Mouse (Mus musculus) adrenal gland, postnatal 4 days (tissue): Measurements from ENCODE around the gene Sh3glb1. TPM values are rescaled to one million over a fixed set of nuclear protein-coding genes. Genes with fewer than 3 reads are reported as not detected.

Source experiments
- DNase-seq, 2 experiments: peaks; one replicate each; pipeline ENCODE4 v3.0.0; 2021 to 2022; ENCODE audit warnings: low spot score in 2 of 2, mixed read lengths in 2 of 2
- total RNA-seq, 2 experiments: library from RNA; stranded (reverse); gene quantifications; 2 replicates each; pipeline ENCODE4 v1.2.3; 2021

Sh3glb1 gene
- total RNA-seq, 2 experiments from 2014 or later = 125 to 127 TPM

DNA sequence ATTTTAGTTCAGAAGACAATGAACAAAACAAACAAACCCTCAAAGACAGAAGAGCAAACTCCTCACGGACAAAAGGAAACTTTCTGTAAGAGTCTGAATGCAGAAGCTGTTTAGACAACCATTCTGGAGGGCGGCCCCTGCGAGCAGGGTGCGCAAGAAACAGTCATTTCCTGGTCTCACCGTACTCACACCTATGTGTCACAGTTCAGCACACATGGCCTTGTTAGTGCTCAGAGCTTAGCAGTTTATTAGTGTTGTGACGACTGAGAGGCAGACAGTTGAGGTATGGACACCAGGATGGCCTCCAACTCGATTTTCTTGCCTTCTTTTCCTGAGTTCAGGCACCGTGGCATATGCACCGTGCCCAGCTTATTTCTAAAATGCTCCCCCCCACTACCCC is 4.2 kb downstream of the Sh3glb1 start:
- no peak for DNase-seq

DNA sequence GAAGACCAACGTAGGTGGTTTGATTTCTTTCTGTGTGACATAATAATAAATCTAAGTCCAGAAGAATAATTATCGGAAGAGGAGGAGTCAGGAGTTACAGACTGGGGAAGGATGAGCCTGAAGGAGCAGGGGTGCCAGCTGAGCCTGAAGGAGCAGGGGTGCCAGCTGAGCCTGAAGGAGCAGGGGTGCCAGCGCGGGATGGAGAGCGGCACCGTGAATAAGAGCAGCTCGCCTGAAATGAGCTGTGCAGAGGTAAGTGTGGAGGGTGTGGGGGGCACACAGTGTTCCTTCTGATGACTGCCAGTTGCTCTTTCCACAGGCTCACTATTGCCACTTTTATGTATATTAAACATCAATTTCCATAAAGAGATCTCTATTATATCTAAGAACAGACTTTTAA is 5.1 kb downstream of the Sh3glb1 start:
- DNase-seq = no peak

DNA sequence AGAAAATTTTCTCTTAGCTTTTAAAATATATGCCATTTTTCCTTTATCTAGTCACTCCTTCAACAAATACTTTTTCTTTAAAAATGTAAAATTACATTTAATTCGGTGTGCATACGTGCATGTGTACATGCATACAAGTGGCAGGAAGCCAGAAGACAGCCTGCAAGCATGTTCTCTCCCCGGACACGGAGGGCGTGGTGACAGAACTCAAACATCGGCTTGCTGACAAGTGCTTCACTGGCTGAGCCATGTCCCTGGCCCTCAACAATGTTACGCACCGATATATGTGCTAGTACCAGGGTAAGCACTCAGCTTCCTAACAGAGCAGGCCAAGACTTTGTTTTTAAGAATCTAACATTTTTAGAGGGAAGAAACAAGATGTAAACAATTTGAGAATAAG is 5.5 kb downstream of the Sh3glb1 start:
- DNase-seq = no peak

DNA sequence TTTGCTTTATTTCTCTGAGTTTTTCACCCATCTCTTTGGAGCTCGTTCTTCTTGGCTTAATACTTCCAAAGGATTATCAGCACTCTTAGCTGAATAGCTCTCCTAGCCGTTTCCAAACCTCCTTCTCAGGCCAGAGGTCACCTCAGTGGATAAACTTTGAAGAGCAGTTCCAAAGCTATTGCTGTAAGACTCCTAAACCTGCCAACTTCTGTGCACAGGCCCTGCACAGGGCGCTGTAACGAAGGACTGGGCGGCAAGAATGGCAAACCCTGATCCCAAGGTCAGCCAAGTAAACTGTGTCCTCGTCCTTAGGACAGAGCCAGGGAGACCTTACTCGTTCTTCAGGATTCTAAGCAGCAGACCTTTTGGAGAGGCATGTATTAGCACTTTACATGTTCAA is 6.0 kb downstream of the Sh3glb1 start:
- no peak for DNase-seq

DNA sequence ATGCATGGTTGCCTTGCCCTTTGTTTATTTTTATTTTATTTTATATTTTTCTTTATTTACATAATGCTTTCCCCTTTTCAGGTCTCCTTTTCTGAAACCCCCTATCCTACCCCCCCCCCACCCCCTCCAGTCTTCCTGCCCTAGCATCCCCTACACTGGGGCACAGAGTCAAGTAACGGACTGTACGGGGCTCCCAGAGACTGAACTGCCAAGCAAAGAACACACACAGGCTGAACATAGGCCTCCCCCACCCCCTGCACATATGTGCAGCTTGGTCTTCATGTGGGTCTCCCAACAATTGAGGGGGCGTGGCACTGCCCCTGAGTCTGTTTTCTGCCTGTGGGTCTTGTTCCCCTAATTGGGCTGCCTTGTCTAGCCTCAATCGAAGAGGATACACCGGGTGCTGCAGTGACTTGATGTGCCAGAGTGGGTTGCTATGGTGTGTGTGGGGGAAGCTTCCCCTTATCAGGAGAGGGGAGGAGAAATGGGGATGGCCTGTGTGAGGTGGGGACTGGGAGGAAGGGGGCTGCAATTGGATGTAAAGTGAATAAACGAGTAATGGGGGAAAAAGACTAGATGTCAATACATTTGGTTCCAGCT is 8.4 kb downstream of the Sh3glb1 start:
- no peak for DNase-seq

DNA sequence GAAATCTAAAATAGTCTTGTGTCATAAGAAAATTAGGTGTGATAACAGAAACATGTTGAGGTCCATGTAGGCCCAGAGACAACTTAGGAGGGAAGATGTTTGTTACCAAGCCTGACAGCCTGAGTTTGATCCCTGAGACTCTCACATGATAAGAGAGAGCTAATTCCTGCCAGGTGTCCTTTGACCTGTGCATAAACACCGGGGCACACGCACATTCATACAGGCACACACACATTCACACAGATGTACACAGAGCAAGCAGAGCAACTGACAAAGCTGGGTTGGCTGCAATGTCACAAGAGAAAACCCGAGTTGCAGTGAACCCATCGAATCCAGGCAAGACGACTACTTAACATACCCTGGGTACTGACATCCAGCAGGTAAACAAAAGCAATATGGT is 11.5 kb downstream of the Sh3glb1 start:
- DNase-seq = no peak

DNA sequence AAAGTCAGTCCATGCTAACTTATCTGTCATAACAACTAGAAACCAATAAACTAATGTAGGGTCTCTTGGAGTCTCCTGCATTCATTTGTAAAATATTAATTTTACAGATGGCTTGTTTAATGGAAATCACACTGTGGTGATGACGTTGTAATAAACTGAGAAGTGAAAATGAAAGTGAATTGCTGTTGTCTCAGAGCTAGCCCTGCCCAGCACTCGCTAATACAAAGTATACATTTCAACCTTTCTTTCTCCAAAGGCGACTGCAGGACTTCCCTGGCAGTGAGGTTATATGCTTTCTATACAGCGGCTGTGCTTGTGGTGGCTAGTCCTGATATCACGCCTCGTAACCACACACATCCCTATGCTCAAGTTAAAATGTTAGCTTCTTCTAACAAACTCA is 16.2 kb downstream of the Sh3glb1 start:
- DNase-seq = no peak

DNA sequence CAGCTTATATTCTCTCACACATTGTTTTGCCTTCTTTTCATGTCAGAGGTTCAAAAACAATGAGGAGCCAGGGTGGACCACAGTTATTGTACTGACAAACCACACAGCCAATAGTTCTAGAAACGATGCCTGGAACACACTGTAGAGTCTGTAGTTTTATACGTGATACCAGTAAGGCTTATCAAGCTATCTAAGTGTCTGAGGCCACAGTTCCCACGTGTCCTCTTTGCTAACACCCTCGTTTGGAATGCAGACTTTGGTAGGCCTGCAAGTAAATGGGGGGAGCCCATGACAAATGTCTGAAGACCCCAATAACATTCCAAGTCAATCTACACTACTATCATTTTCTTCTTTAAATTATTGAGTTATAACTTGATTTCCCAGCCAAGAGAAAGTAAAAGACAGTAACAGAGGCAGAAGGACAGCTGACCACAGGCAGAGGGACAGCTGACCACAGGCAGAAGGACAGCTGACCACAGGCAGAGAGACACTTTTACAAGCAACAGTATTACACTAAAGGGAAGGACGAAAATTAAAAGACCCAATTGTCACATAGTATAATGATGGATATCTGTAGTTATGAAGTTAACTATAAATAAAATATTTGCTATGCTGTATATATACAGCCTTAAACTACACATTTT is 21.2 kb downstream of the Sh3glb1 start:
- DNase-seq = no peak

DNA sequence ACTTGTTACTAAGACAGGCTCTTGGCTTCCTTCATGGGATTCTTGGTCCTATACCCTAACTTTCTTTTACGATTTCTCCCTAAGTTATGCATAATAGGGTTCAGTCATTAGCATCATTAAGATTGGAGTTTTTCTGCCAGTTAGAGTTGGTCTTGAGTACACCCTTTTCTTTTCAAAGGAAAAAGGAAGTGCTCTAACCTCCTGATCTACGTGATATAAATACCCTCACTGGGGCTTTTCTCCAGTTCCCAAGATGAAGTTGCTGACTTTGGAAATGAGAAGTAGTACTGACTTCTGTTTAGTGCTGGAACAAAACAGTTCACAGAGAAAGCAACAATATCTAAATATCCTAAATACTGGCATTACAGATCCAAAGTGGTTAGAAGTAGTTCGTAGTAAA is 22.2 kb downstream of the Sh3glb1 start:
- no peak for DNase-seq

DNA sequence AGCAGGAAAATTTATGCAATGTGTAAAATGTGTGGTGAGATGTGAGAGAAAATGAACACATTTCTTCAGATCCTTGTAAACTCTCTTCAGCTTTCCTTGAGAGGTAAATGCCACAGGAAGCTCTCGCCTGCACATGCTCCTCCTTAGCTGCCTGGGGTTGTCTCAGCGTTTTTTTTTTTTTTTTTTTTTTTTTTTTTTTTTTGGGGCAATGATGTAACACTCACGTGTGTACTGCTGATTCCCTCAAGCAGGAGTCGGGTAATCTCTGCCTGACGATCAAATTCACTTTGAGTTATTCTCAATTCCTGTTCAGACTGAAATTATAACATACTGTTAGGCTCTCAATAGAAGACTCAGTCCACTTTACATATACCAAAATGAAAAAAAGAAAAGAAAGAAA is 23.0 kb downstream of the Sh3glb1 start:
- no peak for DNase-seq

DNA sequence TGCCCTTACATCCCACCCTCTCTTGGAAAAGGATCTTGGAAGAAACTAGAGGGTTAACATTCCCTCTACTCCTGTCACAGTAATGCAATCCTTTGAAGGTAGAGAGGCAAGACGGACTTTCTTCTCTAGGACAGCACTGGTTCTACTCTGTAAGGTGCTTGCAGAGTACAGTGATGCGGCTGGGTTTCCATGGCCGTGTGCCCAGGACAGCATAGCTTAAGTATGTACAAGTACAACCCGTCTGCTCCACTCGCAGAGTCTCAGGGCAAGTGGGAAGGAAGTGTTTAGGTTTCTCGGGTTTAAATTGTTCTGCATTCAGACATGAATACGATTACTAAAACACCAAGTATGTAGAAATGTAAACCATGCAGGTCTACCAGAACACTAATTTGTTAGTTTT is 25.2 kb downstream of the Sh3glb1 start:
- DNase-seq = no peak

DNA sequence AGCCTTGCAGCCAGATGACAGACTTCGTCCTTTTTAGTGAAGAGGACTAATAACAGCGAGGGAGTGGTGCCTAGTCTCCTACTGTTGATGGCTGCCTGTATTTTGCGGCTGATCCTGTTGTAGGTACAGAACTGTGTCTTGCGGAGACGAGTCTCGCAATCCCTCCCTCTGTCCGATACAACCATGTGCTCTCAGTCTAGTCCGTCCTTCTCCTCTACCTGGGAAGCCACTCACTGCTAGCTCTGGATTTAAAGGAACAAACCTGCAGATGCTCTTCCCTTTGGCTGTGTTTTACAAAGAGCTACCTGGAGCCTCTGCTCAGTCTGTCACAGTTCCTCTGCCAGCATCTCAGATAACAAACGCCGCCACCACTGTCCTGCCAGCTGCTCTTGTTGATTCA is 26.1 kb downstream of the Sh3glb1 start:
- DNase-seq = no peak

DNA sequence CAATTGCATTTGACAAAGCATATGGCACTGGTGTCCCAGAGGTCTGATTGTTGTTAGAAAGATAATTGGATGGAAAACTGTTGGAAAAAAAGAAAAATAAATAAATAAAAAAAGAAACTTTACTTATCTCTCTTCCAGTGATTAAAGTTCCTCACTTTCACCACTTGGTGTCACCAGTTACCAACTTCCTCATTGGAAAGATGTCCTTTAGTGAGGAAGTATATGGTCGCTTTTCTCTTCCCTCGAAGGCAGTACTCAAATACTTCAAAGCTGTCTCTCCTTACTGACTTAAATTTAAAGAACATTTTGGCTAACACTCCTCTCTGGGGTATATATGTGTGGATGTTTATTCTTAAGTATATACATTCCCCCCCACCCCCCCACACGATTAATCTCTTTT is 28.1 kb downstream of the Sh3glb1 start:
- DNase-seq = no peak

DNA sequence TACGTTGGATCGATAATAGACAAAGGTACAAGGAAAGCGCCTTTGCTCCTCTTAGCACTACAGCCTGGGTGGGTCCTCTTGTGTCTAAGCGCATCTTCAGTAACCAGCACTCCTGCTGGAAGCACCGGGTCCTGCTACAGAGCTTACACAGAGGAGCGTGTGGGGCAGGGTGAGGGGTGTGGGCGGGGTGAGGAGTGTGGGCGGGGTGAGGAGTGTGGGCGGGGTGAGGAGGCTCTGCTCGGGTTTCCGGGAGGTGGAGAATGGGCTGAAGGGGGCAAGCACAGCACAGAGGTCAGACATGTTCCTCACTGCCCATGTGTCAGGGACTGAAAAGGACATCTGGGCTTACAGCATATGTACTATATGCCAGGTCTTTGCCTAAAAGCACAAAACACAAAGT is 30.9 kb downstream of the Sh3glb1 start:
- no peak for DNase-seq

DNA sequence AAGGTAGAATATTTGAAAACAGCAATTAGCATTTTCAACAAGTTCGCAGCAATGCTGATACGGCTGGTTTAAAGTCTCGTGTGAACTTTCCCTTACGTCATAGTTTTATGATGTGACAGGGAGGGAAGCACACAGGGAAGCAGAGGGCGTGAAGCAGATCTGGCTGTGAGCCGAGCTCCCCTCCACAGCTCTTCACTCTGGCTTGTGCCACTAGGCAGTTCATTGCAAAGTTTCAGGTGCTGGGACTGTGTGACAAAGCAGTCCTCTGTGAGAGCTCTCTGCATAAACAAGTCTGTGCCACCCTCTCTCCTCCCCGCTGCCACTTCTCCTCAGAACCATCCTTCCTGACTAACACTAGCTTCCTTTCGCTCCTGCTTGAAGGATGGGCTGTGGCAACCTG is 31.9 kb downstream of the Sh3glb1 start:
- DNase-seq = no peak

DNA sequence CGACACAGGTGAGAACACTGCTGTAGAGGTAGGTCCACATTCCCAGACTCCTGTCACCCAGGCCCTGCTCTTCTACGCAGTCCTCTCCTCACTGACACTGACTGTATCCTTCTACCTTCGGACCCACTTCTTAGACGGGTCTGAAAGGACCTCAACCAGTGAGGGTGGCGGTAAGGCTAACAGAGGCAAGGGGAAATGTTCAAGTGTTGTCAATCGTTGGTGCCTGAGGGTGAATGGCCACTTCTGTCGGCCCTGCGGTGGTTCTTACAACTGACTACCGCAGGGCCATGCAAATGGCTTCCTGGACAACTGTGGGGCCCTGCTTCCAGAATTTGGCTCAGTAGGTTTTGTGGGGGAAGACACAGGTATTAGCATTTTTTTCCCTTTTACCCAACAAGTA is 32.5 kb downstream of the Sh3glb1 start:
- DNase-seq = no peak

DNA sequence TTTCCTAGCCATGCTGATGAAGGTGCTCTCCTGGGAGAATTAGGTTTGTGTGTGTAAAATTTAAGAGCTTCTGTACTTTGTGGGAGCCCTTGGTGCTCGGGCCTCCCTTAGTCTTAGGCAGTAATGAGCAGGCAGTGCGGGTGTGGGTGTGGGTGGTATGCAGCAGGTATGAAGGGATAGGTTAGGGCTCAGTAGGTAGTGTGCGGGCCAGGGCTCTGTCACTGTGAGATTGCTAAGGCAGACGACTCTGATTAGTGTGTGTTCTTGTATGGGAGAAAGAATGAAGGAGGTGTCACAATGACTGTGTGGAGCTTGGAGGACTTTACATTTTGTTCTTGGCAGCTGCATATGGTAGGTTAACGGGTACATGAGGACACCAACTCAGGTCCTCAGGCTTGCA is 34.0 kb downstream of the Sh3glb1 start:
- no peak for DNase-seq

DNA sequence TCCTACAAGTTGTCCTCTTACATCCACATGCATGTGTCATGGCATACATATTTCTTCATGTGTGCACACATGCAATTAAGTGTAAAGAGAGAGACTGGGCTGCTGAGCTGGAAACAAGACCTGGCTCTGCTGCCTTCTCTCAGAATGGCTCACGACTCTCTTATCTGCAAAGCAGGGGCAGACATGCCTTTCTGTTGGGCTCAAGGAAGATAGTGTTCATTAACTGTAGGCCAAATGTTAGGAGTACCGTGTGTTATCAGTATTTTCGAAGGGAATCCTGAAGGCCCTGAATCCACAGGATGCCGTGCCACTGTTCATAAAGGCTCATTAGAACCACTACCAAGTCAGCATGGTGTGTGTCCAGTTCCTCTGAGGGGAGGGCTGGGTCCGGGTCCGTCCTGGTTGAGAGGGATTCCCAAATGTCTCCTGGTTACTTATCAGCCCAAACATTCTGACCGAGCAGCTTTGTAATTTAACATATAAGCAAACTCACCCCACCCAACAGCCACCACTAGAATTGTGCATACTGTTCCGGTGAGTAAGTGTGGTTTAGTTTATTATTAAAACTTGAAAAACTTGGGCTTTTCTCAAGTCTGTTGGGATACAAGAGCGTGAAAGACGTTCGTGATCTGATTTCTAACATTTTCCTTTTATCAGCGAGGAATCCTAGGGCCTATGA is 36.9 kb downstream of the Sh3glb1 start:
- no peak for DNase-seq

DNA sequence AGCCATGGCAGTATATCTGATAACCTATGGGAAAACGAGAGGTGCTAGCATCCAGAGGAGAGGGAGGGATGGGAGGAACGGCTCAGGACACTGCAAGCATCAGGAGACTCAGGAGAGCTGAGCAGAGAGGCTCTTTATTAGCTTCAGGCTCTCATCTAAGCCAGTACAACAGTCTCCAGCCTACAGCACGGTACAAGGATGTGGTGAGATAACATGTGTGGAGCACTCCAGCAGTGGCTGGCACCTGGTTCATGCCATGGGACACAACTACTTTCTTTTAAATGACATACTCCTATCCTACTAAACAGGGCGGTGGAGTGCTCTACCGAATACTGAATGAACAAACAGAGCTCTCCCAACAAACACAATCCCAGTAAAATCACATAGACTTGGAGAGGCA is 38.6 kb downstream of the Sh3glb1 start:
- no peak for DNase-seq

DNA sequence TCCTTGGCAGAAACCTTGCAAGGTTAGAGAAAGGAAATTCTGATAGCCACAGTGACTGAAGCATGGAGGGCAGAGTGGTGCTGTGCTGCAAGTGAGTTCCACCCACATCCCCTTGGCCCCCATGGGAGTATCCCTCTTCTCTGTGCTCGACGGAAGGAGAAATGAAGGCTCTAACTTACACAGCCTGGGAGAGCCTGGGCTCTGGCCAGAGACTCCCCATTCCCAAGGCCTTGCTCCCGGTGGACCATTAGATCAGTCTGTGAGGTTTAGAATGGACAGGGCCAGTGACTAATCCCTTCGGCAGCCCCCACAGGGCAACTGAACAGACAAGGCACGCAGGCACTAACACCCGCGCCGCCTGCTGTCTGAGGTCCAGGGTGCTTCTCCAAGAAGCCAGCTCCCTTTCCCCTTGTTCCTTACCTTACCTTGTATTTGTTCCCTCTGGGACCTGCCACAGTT is 40.4 kb downstream of the Sh3glb1 start:
- no peak for DNase-seq

DNA sequence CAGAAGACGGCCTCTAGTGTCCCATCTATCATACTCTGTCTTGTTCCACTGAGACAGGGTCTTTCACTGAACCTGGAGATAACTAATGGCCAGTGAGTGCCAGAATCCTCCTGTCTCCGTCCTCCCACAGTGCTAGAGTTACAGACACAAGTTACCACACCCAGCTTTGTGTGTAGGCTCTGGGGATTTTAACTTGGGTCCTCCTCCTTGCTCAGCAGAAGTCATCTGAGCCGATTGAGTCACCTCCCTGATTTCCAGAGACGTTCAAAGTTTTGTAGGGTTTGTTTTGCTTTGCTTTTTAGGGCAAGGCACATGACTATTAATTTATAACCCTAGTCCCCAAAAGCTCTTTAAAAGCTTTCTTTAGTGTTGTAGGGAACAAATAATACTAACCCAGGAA is 41.0 kb downstream of the Sh3glb1 start:
- DNase-seq = no peak

DNA sequence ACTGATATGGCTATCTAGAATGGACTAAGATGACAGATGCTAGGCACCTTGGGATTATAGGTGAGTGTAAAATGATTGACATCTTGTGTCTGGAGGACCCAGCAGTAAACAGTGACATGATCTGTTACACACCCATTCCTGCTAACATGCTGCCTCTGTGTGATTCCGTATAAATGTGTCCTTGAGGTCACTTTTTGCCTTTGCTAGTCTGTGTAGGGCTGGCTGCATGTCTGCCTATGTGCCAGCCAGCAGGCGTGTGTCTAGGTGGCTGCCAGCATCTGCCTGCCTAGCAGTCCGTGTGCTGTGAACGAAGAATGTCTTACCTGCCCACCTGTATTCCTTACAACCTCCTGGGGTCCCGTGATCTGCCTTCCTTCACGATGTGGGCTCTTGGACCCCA is 42.4 kb downstream of the Sh3glb1 start:
- no peak for DNase-seq

DNA sequence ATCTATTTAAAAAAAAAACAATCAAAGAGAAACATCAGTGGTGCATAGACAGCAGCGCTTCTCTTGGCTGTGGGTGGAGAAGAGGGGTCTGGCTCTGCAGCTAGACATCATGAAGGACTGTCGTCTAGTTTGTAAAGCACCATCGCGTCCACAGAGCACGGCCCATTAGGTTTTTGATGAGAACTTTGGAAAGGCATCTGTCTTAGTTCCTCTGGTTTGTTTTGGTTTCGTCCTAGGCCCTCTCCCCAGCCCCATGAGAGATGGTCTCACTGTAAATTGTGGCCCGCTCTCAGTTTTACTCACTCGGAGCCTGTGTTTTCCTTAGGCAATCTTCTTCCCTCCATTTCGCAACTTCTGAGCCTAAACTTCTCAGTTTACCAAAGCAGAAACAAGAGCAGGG is 43.9 kb downstream of the Sh3glb1 start:
- DNase-seq = no peak
